Mouse (Mus musculus) intestine, postnatal 0 days (tissue): ENCODE results near the gene Nhlrc2. TPM values are rescaled to one million over a fixed set of nuclear protein-coding genes. Genes with fewer than 3 reads are reported as not detected.

Experiments used
- ATAC-seq: fragments of 200-750 bp; cut with Nextera tagmentation; 2 replicates; pipeline ENCODE4 v1.8.0; 2017; ENCODE audit warnings: mild to moderate bottlenecking, moderate TSS enrichment, moderate library complexity
- H3K27ac ChIP-seq: fragments of 300-500 bp; sonication (generic); 2 replicates; pipeline ENCODE4 v1.5.1; 2014; ENCODE audit warnings: mild to moderate bottlenecking, low read depth, low read length, moderate library complexity
- H3K27me3 ChIP-seq: fragments of 300-500 bp; sonication (generic); replicated peaks from 2 replicates; pipeline ENCODE4 v1.6.1; 2014; ENCODE audit warnings: low read length, mixed read lengths; ENCODE audit not compliant: control insufficient read depth, insufficient read depth
- H3K36me3 ChIP-seq: fragments of 300-500 bp; sonication (generic); 2 replicates; pipeline ENCODE4 v1.6.1; 2014; ENCODE audit warnings: mild to moderate bottlenecking, moderate library complexity; ENCODE audit not compliant: control insufficient read depth, insufficient read depth
- H3K4me1 ChIP-seq: fragments of 300-500 bp; sonication (generic); replicated peaks from 2 replicates; pipeline ENCODE4 v1.6.1; 2014; ENCODE audit warnings: antibody characterized with exemption, low read length, mixed read lengths; ENCODE audit not compliant: control insufficient read depth, insufficient read depth
- H3K4me2 ChIP-seq: fragments of 300-500 bp; sonication (generic); replicated peaks from 2 replicates; pipeline ENCODE4 v1.6.1; 2014; ENCODE audit warnings: low read depth, mild to moderate bottlenecking, moderate library complexity
- H3K4me3 ChIP-seq: fragments of 300-500 bp; sonication (generic); 2 replicates; pipeline ENCODE4 v1.5.1; 2014; ENCODE audit warnings: low read depth, low read length
- H3K9ac ChIP-seq: fragments of 300-500 bp; sonication (generic); 2 replicates; pipeline ENCODE4 v1.6.1; 2014; ENCODE audit warnings: mild to moderate bottlenecking, low read depth, low read length
- H3K9me3 ChIP-seq: fragments of 300-500 bp; sonication (generic); 2 replicates; pipeline ENCODE4 v1.6.1; 2016; ENCODE audit warnings: mixed run types; ENCODE audit not compliant: control insufficient read depth
- CTCF ChIP-seq: sonication (generic); IDR thresholded peaks from 2 replicates; pipeline ENCODE4 v1.5.1; 2016; ENCODE audit warnings: low read depth, mild to moderate bottlenecking, control low read depth, antibody characterized with exemption, moderate library complexity
- WGBS: fragments of 180-500 bp; shearing (Covaris S2); extraction: QIAGEN DNeasy Blood & Tissue Kit; methylation state at CpG from one replicate; pipeline ENCODE4 v1.1.7; 2014; 5-methylcytosine and 5-hydroxymethylcytosine counted together
- polyA plus RNA-seq: library from polyadenylated mRNA; unstranded; fragments of >200 nt; fragmentation: Nextera tagmentation; extraction: Ambion mirVana; gene quantifications from 2 replicates; pipeline ENCODE4 v1.2.1, GENCODE M21; 2015

Gene Nhlrc2
- polyA plus RNA-seq, 1 experiment from 2014 or later = 8.3 TPM

DNA sequence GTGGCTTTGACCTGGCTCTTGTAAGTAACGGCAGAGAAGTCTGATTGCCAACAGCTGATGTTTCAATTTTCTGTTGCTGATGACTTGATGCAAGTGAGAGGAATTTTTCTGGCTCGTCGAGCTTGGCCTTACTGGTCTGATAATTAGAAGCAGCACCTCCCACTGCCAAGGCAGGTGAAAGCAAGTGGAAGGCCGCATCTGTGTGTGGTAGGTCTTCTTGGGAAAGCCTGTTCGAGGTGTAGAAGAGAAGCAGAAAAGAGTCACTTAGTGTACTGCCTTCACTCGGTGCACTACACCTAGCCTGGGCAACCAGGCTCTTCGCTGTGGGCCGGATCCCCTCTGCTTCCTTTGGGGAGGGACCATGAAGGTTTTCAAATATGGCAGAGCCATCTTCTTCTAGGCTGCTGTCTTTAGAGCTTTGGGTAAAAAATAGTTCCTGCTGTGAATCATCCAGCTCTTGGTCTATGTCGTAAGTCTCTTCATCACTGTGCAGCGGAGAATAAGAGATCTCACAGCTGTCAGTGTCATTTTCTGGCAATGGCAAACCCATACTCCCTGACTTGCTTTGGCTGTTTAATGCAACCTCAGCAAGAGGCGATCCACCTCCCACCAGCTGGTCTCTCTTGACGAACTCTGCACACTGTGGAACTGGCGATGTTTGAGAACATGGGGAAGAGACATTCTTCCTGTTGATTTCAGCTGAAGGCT is 3.2 kb upstream of the Nhlrc2 start:
- H3K9me3 ChIP-seq = no peaks in the 10 kb centered on the region
- H3K4me3 ChIP-seq = no peak overlapping the region
- H3K36me3 ChIP-seq = peaks cover 29% of the 10 kb centered on the region
- no peaks in the 10 kb centered on the region for H3K27me3 ChIP-seq
- peaks cover 1% of the 10 kb centered on the region; the same call in 1 of the 2 replicates for H3K4me1 ChIP-seq
- H3K9ac ChIP-seq = no peak overlapping the region
- H3K4me2 ChIP-seq = no peak overlapping the region
- H3K27ac ChIP-seq = no peak overlapping the region
- 83% methylated on average over 13 of the region's 13 CpGs for WGBS
- no peak for ATAC-seq
- no peak for TF ChIP-seq CTCF

DNA sequence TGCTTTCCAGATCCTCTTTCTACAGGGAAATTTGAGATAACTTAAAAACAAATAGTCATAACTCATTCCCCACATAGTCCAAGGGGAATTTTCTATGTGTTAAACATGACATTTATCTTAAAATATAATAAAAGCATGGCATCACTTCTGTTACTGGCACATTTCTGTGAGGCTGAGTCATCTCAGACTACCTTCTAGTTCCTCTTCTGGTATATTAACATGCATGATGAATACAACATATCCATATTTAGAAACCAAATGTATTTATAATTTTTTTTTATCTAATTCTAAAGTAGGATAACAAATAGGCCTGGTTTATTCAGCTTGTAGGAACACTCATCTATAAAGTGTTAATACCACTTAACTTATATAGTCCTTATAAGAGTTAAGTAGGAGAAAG is 2.0 kb upstream of the Nhlrc2 start:
- no peak overlapping the region for H3K27ac ChIP-seq
- no peaks in the 10 kb centered on the region for H3K27me3 ChIP-seq
- no peak overlapping the region for H3K4me3 ChIP-seq
- no peak overlapping the region for H3K4me2 ChIP-seq
- no peak for ATAC-seq
- no peaks in the 10 kb centered on the region for H3K9me3 ChIP-seq
- TF ChIP-seq CTCF = no peak
- H3K4me1 ChIP-seq = peaks cover 4% of the 10 kb centered on the region; the same call in 1 of the 2 replicates
- H3K36me3 ChIP-seq = peaks cover 26% of the 10 kb centered on the region
- H3K9ac ChIP-seq = no peak overlapping the region

DNA sequence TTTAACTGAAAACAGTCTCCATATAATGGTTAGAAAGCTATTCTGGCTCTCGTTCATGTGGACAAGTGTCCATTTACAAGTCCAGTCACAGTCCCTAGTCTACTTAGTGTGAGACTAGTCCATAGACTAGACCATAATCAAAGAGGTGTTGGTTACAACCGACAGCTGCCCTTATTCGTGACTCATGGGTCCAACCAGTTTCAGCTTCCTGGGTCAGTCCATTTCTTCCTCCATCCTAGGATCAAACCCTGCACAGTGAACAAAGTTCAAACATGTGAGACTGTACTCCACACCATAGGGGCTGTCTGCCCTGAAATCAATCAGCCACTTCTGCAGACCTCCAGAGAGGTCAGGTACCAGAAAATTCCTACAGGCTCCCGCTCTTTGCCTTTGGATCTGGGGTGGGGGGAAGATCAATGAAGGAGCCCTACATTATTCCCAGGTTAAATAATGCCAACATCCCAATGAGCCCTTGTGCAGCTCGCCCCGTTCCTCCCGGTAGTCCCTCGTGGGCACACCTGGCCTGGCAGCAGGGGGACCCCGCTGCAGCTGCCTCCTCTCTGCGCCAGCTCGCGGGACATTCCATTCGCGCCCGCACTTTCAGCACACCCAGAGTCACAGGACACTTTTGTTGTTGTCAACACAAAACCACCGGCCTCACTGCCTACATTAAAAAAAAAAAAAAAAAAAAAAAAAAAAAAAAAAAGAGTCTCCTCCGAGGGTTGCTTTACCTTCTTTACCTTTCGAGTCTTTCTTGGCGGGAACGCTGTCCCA is 418 bp upstream of the Nhlrc2 start, which contains the start of gene Dclre1a:
Gene Dclre1a (minus strand): TSS at position 767 of the 774 bp plus-strand sequence.
- H3K27me3 ChIP-seq = no peaks in the 10 kb centered on the region
- no peaks in the 10 kb centered on the region for H3K9me3 ChIP-seq
- peaks cover 4% of the 10 kb centered on the region; the same call in 1 of the 2 replicates for H3K4me1 ChIP-seq
- peak within 1 kb of the TSS; percentile 89 for H3K4me2 ChIP-seq
- peak within 1 kb of the TSS; percentile 82 for H3K4me3 ChIP-seq
- ATAC-seq = peak; percentile 60
- TF ChIP-seq CTCF = peak; percentile 46
- H3K9ac ChIP-seq = peak within 1 kb of the TSS; percentile 94
- 5% methylated on average over 20 of the region's 20 CpGs for WGBS
- H3K27ac ChIP-seq = peak within 1 kb of the TSS; percentile 98
- peaks cover 32% of the 10 kb centered on the region for H3K36me3 ChIP-seq

DNA sequence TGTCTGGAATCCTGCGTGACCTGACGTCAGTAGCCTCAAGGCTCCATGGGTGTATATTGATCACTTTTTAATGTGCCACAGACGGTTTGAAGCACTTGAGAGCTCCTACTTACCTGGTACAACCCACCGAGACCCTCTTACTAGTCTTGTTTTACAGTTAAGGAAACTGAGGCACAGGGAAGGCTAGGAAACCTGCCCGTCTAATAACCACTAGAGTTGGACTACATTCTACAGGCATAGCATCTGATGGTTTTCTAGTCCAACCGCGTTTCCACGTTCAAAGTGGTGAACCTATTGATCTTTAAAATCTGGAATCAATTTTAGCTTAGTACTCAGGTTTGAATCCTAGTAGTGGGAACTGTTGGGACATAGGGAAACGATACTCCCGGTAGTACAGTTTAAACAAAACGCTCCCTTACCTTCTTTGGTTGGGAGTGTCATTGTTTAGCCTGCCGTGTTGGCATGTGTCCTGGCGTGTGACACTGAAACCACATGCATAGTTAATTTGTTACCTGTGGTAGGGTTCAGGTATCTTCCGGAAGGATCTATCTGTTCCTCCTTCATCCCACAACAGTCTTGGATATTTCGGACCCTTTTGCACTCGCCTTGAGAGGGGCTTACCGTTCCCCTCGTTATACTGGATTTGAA is 1.1 kb downstream of the Nhlrc2 start:
- Histone ChIP-seq H3K27me3 (no peaks in the 10 kb centered on the region), H3K9me3 (no peaks in the 10 kb centered on the region), H3K4me1 (peaks cover 4% of the 10 kb centered on the region; the same call in 1 of the 2 replicates), H3K4me2 (peak overlapping the region; percentile 89), H3K4me3 (peak overlapping the region; percentile 82), H3K36me3 (peaks cover 30% of the 10 kb centered on the region), H3K9ac (peak overlapping the region; percentile 94), H3K27ac (peak overlapping the region; percentile 98)
- 11% methylated on average over 18 of the region's 18 CpGs for WGBS
- no peak for ATAC-seq
- no peak for TF ChIP-seq CTCF

DNA sequence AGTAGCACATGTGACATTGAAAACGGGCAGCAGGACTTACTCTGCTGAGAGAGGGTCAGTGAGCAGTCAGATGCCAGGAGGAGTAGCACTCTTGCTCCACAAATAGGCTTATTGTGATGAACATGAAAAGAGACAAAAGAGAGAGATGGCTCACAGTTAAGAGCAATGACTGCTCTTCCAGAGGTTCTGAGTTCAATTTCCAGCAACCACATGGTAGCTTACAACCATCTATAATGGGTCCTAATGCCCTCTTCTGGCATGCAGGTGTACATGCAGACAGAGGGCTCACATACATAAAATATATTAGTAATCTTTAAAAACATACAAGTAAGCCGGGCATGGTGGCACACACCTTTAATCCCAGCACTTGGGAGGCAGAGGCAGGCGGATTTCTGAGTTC is 5.1 kb downstream of the Nhlrc2 start:
- Histone ChIP-seq H3K27me3 (no peaks in the 10 kb centered on the region), H3K27ac (no peak overlapping the region), H3K4me1 (0 out of 2 replicates have a peak, but pooled peaks cover 4% of the 10 kb centered on the region), H3K4me2 (no peak overlapping the region), H3K9me3 (no peaks in the 10 kb centered on the region), H3K9ac (no peak overlapping the region), H3K36me3 (peaks cover 20% of the 10 kb centered on the region), H3K4me3 (no peak overlapping the region)
- no peak for ATAC-seq
- 95% methylated on average over 3 of the region's 3 CpGs for WGBS
- peak; percentile 21; the same call in 1 of the 2 replicates for TF ChIP-seq CTCF

DNA sequence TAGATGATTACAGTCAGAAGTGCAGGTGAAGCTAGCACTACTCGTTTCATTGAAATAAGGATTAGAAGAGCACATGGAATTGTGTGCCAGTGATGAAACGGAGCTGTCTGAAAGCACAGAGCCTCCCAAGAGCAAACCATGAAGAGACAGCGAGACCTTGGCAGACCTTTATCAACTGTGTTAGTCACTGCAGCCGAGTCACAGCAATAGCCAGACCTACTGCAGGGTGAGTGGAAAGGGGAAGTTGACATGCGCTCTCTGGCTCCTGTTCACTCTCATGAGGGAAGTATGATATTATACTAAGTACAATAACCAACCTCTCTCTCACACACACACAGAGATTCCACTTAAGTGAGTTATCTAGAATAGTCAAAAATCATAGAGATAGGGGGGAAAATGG is 7.9 kb downstream of the Nhlrc2 start:
- no peak overlapping the region for H3K4me3 ChIP-seq
- no peak overlapping the region for H3K4me2 ChIP-seq
- 53% methylated on average over 5 of the region's 5 CpGs for WGBS
- no peaks in the 10 kb centered on the region for H3K4me1 ChIP-seq
- peak overlapping the region; percentile 17; the same call in 1 of the 2 replicates for H3K27ac ChIP-seq
- H3K36me3 ChIP-seq = peaks cover 20% of the 10 kb centered on the region
- H3K27me3 ChIP-seq = no peaks in the 10 kb centered on the region
- H3K9me3 ChIP-seq = no peaks in the 10 kb centered on the region
- H3K9ac ChIP-seq = no peak overlapping the region
- ATAC-seq = 0 out of 2 replicates have a peak, but pooled peaks have one; percentile 38
- no peak for TF ChIP-seq CTCF
